Mouse (Mus musculus) left cerebral cortex, postnatal 10 days (tissue): ENCODE measurements at regions not wholly inside any gene's neighbourhood (a gene's known extent, or its start where the extent isn't known, plus 50 kb on each side); places are given as distances from the start of the nearest gene placed in this dataset.

ENCODE experiments used
- DNase-seq, 2 experiments: peaks; one replicate each; pipeline ENCODE4 v3.0.0; 2021 to 2022; ENCODE audit warnings: low spot score in 2 of 2, mixed read lengths in 1 of 2; ENCODE audit errors: extremely low spot score in 1 of 2
- intact Hi-C: fragments of 180-260 bp; cut with DNase I; formaldehyde crosslinking; loops from one replicate; pipeline ENCODE4 v1.15.1; 2025

- intact Hi-C loops: no loop called here
- no peak for DNase-seq
Measured at GRCm38 (mm10) chr13:111002670-111003069, 252.1 kb upstream of the Actbl2 start.

GRCm38 (mm10) chr13:111014142-111014541, 240.7 kb upstream of the Actbl2 start:
- intact Hi-C loops: no loop called here
- DNase-seq: no peak

DNA sequence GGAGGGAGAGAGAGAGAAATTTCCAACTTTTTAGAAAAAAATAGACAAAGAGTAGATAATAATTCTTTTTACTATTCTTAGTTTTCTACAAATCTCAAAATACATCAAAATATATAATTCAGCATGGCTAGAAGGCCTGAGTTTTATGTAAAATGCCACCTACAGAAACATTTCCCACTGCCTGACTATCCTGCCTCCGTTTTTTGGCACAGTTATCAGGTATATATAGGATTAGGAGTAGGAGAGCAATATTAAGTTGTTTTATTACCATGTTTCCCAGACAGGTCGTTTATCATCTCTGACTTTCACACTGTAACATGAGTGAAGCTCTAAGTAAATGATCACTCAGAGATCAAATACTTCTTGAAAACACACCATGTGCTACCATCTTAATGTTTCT, 224.7 kb upstream of the Actbl2 start:
- no peak for DNase-seq
- intact Hi-C loops: no loop called here

DNA sequence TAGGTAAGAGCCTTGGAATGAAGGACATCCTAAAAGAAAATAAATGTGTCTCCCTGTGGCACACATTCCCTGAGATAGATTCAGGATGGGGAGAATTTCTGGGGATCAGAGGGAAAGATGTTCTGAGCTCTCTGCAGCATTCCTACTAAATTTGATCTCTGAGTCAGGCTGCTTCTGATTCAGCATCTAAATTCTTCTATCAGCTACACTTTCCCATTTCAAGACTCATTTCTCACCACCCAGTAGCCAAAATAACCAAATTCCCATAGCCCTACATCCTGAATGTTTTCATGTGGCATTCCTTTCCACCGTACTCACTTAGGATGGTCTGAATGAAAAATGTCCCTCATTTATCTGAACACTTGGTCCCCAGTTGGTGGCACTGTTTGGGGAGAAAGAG, 223.2 kb upstream of the Actbl2 start:
- intact Hi-C loops: no loop called here
- DNase-seq: no peak

GRCm38 (mm10) chr13:111043637-111044036, 211.2 kb upstream of the Actbl2 start:
- no peak for DNase-seq
- intact Hi-C loops: no loop called here

DNA sequence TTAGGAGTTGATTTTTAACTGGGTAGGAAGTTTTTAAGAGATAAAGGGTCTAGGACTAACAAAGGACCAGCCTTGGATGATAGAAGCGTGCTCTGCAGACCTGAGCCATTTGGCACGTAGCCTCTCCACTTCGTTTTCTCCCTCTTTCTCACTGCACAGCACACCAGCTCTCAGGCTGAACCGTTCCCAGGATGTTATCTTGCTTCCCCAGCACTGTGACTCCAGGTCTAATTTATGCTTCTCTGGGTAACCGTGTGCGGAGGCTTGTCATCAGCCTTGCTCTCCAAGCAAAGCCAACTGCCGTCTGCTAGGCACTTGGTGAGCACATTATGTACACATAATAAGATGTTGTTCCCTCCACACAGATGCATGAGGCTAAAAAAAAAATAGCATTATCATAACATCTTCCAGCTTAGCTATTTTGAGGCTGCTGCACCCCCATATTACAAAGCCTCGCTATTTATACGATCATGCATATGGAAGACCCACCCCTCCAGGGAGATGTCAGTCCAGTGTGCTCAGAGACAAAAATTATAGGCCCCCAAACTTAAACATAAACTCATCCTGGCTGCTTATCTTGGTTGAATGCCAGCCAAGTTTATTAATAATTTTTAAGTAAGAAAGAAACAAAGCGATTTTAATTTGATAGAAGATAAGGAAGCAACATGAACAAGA, 210.3 kb upstream of the Actbl2 start:
- intact Hi-C loops: no loop called here
- DNase-seq: peak; percentile 23 to 40

DNA sequence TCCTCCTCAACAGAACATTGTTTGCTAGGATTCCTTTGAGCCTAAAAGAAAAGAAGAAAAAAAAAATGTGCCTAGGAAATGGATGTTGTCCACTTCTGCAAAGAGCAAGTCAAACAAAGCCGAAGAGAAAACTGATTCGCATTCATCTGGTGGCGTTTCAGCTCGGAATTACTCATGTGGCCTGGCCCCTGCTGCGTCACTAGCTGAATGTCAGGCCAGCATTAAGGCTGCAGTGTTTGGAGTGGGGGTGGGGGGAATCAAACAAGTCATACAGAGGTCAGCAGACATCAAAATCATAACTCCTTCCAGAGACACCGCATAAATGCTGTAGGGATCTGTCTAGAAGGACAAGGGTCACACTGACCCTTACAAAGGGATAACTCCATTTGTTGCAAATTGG, 204.7 kb upstream of the Actbl2 start:
- peak in 1 of 2 experiments; percentile 29 for DNase-seq
- intact Hi-C loops: no loop called here

DNA sequence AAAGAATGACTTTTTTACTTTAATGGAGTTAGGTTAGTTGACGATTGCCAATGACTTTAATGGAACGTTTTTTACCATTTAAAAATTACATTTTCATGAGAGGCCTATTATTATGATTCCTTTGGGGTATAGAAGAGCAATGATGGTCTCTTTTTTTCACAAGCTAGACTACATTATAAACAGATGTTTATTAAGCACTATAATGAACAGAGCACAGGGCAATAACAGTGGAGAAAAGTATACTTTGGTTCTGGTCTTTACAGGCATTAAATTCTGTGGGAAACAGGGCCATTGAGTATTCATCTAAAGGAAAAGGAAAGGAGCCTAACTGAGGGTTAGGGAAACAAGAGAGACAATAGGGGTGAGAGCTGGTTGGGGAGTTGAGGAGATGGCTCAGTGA, 199.0 kb upstream of the Actbl2 start:
- intact Hi-C loops: no loop called here
- no peak for DNase-seq

- intact Hi-C loops: no loop called here
- DNase-seq: no peak
Measured at GRCm38 (mm10) chr13:111087753-111088152, 167.1 kb upstream of the Actbl2 start.

GRCm38 (mm10) chr13:111096071-111096470, 158.7 kb upstream of the Actbl2 start:
- peak; percentile 20 to 36 for DNase-seq
- intact Hi-C loops: loop anchor here (10.0 kb wide), 1 partner anchor 121 kb away; no protein-coding TSS in a partner anchor

GRCm38 (mm10) chr13:111097336-111097735, 157.5 kb upstream of the Actbl2 start:
- intact Hi-C loops: loop anchor here (10.0 kb wide), 1 partner anchor 123 kb away; no protein-coding TSS in a partner anchor
- DNase-seq: peak in 1 of 2 experiments; percentile 23

GRCm38 (mm10) chr13:111098738-111099137, 156.1 kb upstream of the Actbl2 start:
- intact Hi-C loops: loop anchor here (10.0 kb wide), 1 partner anchor 124 kb away; no protein-coding TSS in a partner anchor
- DNase-seq: no peak

GRCm38 (mm10) chr13:111099252-111099651, 155.6 kb upstream of the Actbl2 start:
- DNase-seq: peak in 1 of 2 experiments; percentile 25
- intact Hi-C loops: loop anchor here (10.0 kb wide), 1 partner anchor 124 kb away; no protein-coding TSS in a partner anchor

DNA sequence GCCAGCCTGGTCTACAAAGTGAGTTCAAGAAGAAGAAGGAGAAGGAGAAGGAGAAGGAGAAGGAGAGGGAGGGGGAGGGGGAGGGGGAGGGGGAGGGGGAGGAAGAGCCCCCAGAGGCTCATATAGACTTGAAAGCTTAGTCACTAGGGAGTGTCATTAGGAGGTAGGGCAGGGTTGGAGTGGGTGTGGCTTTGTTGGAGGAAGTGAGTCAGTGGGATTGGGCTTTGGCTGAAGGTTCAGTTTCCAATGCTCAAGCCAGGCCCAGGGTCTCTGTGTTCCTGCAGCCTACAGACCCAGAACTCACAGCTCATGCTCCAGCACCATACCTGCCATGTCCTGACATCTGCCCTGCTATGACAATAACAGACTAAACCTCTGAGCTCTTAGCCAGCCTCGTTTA, 154.4 kb upstream of the Actbl2 start:
- intact Hi-C loops: no loop called here
- no peak for DNase-seq

- intact Hi-C loops: no loop called here
- DNase-seq: no peak
Measured at GRCm38 (mm10) chr13:111104567-111105219, 150.1 kb upstream of the Actbl2 start.

GRCm38 (mm10) chr13:111131108-111131507, 123.7 kb upstream of the Actbl2 start:
- intact Hi-C loops: no loop called here
- no peak for DNase-seq

DNA sequence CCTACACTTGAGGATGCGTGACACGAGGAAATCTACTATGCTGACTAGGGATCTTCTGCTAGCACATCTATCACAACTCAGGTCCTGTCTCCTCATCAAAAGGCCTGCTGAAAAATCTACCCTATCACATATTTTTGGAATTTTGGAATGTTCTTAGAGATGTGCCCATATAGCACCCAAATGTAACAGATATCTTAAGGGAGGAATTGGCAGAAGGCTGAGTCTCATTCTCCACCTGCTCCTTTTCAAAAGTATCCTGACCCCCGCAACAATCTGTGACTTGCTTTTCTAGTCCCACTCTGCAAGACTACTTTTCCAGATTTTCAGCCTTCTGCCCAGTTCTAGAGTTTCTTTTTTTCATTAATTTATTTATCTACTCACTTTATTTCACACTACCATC, 118.4 kb upstream of the Actbl2 start:
- DNase-seq: no peak

DNA sequence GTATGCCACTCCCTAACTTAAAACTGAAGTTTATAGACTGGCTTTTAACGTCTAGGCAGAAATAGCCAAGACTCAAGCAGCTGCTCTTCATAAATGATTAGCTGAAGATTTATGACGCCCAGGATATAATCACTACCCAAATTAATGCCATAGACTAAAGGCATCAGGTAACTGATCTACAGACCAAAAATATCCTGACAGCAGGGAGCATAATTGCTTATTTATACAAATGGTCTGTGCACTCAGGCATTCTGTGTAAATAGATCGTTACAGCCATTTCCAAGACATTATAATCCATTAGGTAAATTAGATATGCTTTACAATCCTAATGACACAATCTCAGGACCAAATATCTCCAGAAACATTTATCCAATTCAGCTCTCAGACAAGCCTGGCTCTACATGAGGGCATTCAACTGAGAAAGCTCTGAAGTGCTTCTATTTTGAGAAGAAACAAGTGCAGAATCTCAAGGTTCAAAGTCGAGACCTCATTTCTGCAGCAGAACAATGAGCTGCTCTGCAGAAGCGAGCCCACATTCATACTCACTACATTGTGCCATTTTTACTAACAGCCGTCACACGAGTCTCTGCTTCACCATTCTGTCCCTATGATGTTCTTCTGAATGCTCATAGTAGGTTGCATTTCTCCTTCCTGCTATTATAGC, 111.9 kb upstream of the Actbl2 start:
- intact Hi-C loops: no loop called here
- no peak for DNase-seq

More for the DNA sequence above, 118.4 kb upstream of the Actbl2 start:
- intact Hi-C loops: no loop called here

GRCm38 (mm10) chr13:111144721-111145120, 110.1 kb upstream of the Actbl2 start:
- no peak for DNase-seq
- intact Hi-C loops: no loop called here
